Mouse (Mus musculus) heart, postnatal 36 days (tissue): ENCODE measurements around the gene Snx6. TPM values are rescaled to one million over a fixed set of nuclear protein-coding genes. Genes with fewer than 3 reads are reported as not detected.
"Not testable (repeated sequence)": the region's sequence is repeated elsewhere in the genome, so short reads cannot be mapped to it uniquely, and the experiment has no call there.

Source experiments
- DNase-seq, 2 experiments: peaks; one replicate each; pipeline ENCODE4 v3.0.0; 2021 to 2022
- intact Hi-C: fragments of 180-260 bp; cut with DNase I; formaldehyde crosslinking; loops from one replicate; pipeline ENCODE4 v1.15.1; 2025
- total RNA-seq, 2 experiments: library from RNA; stranded (reverse); gene quantifications; 2 replicates each; pipeline ENCODE4 v1.2.3; 2021

The Snx6 gene
- total RNA-seq, 2 experiments from 2014 or later = 30.9 to 34.6 TPM

DNA sequence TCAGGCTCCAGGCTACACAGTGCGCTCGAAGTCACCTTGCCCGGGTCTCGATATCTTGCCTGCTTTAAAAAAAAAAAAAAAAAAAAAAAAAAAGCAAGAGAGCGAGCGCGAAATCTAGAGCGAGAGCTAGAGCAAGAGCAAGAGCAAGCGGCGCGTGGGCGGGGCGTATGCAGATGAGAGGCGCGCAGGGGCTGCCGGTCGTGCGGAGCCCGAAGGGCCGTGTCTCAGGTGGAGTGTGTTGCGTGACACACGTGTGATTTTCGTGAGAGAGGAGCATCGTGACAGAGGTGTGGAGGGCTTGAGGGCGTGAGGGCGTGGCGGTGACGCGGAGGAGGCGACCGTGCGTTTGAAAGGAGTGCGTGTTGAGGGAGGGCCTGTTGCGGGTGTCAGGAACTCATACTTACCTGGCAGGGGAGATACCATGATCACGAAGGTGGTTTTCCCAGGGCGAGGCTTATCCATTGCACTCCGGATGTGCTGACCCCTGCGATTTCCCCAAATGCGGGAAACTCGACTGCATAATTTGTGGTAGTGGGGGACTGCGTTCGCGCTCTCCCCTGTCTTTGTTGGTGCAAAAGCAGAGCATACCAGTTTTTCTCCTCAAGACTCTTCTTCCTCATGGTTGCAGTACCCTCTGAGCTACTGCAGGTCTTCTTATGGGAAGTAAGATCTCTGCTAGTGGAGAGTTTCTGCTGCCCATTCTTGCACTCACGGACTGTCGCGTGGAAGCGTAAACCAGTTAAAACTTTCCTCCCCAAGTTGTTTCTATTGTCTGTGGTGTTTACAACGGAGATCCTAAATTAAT lies 81.5 kb downstream of the Snx6 start:
- DNase-seq = peak; percentile 43 to 46
- intact Hi-C loops = not testable (repeated sequence)

DNA sequence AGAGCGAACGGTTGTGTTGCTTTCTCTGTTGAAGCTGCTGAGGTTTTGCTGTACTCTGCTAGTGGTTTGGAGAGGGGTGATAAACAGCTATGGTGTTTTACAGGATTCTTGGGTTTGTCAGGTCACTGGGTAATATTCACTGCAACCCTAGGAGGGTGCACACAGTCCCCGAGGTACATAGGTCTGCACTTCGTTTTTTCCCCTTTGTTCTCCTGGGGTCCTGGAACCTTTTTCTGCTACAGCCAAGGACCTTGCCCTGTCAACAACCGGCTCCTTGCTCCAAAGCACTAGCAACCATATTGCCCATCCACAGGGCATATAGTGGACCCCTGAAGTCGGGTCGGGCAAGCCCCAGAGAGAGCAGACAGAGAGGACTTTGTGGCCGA lies 85.0 kb downstream of the Snx6 start:
- DNase-seq, intact Hi-C loops: not testable (repeated sequence)

- DNase-seq, intact Hi-C loops: not testable (repeated sequence)
Observed at GRCm38 (mm10) chr12:54709691-54710493, 85.6 kb downstream of the Snx6 start.

DNA sequence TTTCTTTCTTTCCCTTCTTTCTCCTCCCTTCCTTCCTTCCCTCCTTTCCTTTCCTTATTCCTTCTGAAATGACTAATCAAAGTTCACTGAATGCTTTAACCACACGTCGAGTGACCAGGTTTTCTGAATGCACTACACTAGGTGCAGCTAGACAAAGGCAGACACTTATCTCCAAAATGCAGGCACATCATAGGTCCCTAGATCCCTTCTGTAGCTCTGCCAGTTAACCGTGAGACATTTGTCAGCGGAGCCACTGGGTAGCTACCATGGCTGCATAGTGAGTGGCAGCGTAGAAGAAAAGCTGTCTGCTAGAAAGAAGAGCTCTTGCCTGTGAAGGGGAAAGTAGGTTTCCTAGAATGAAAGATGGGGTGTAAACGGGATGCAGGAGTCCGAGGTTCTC lies 96.1 kb downstream of the Snx6 start:
- intact Hi-C loops = loop anchor here (10.0 kb wide), 1 partner anchor 605 kb away; the partner anchor contains the start of gene Ppp2r3c

DNA sequence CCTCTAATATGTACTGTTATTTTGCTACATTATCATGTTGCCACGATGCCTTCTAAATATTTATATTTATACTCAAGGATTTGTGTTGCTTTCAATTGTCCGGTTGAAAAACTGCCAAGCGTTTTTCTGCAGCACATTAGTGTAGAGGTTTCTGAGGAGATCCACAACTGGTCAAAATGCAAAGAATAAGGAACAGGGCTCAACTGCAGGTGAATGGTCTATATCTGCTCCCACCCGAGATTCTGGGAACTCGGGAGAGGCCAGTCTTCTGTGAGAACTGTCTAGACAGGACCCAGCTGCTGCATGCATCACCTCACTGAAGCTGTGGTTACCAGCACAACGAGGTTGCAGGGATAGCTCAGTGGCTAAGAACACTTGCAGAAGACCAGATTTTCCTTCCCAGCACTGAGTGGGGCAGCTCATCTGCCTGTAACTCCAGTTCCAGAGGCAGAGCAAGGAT lies 97.7 kb downstream of the Snx6 start:
- intact Hi-C loops = loop anchor here (10.0 kb wide), 1 partner anchor 607 kb away; the partner anchor contains the start of gene Ppp2r3c
- no peak for DNase-seq

More for the DNA sequence above, 96.1 kb downstream of the Snx6 start:
- no peak for DNase-seq

DNA sequence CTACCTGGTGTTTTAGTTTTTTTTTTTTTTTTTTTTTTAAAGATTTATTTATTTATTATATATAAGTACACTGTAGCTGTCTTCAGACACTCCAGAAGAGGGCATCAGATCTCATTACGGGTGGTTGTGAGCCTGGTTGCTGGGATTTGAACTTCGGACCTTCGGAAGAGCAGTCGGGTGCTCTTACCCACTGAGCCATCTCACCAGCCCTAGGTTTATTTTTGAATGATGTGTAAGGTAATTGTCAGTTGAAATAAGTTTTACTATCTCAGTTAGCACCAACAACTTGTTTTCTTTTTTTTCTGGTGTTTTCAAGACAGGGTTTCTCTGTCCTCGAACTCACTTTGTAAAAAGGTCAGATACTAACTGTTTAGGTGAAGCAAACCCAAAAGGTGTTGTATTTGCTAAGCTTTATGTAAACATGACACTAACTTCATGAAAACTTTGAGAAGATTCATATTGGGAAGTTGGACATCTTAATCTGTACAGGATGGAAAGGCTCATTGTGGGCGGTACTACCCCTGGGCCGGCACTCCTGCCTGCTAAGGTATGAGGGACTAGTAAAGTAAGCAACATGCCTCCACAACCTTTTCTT lies 98.4 kb downstream of the Snx6 start:
- peak in 1 of 2 experiments; percentile 17 for DNase-seq
- intact Hi-C loops = loop anchor here (10.0 kb wide), 1 partner anchor 608 kb away; the partner anchor contains the start of gene Ppp2r3c

Other genes starting within 250 kb of the Snx6 start
- gene Sptssa, start 139.1 kb downstream of the Snx6 start, total RNA-seq = 10 to 100 TPM; 32.9 to 38.8 TPM
- 10 to 100 TPM; 29.2 to 29.4 TPM for gene Eapp, start 99.8 kb downstream of the Snx6 start, total RNA-seq
- 100 to 1,000 TPM; 379 to 384 TPM for gene Cfl2, start 67.2 kb upstream of the Snx6 start, total RNA-seq
- not detected for gene Gm20403, start 190.8 kb upstream of the Snx6 start, total RNA-seq
- 10 to 100 TPM in 1 of 2 experiments, 1 to 10 TPM in 1; 8.9 to 14.3 TPM for gene Baz1a, start 218.6 kb upstream of the Snx6 start, total RNA-seq